In the genomic region with DNA sequence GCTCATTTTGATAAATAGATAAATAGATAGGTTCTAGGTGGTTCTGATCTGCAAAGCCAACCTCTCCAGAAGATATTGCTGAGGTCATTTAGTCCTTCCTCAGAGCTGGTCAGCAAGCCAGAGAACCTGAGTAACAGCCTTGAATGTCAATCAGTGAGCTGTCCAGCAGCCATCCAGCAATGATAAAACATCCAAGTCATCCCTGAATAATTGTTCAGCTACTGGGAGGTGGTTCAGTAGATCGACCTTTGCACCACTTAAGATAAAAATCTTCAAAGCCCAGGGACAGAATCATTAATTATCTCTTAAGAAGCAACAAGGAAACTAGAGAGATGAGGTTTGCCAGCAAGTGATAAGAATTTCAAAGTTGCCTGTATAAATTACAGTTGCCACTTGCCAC, we compare ENCODE assay signal across 26 mouse cellular contexts. TPM values are rescaled to one million over a fixed set of nuclear protein-coding genes. Genes with fewer than 3 reads are reported as not detected.
"Had no signal": no experiment of that assay in that cellular context is flagged by ENCODE, and none has a peak within 500 bp of the region (broad histone marks: within the 10 kb centered on the region; RNA-seq: fewer than 3 reads in every experiment).

No protein-coding gene starts in this region.

- DNase-seq: gastrocnemius, postnatal 14 days; heart, adult 18-20 months; heart, postnatal 10 days; heart, postnatal 4 days; kidney, adult 11 months; kidney, adult 2 months; kidney, postnatal 10 days; kidney, postnatal 25 days; kidney, postnatal 4 days; left cerebral cortex, postnatal 4 days had no signal

- H3K4me1 ChIP-seq: heart, embryonic 10.5 days; heart, embryonic 12.5 days; limb, embryonic 13.5 days; limb, embryonic 15.5 days had no signal

- H3K4me3 ChIP-seq: heart, embryonic 10.5 days; heart, embryonic 12.5 days; hindbrain, embryonic 10.5 days; hindbrain, embryonic 12.5 days; layer of hippocampus, adult 2 months; left cerebral cortex, adult 2 months; limb, embryonic 13.5 days; limb, embryonic 15.5 days; liver, embryonic 12.5 days had no signal

- H3K36me3 ChIP-seq: heart, embryonic 10.5 days; heart, embryonic 12.5 days; hindbrain, embryonic 10.5 days; hindbrain, embryonic 12.5 days; limb, embryonic 13.5 days; limb, embryonic 15.5 days; liver, embryonic 12.5 days had no signal

- H3K27ac ChIP-seq: heart, embryonic 10.5 days; hindbrain, embryonic 10.5 days; hindbrain, embryonic 12.5 days; hindbrain, embryonic 14.5 days; layer of hippocampus, adult 2 months; left cerebral cortex, adult 2 months; limb, embryonic 13.5 days; limb, embryonic 15.5 days; liver, embryonic 12.5 days; liver, embryonic 14.5 days had no signal

- H3K9ac ChIP-seq: heart, embryonic 12.5 days; hindbrain, embryonic 12.5 days; hindbrain, embryonic 14.5 days; limb, embryonic 13.5 days; limb, embryonic 15.5 days; liver, embryonic 12.5 days; liver, embryonic 14.5 days had no signal

- H3K9me3 ChIP-seq: heart, embryonic 10.5 days; heart, embryonic 12.5 days; hindbrain, embryonic 10.5 days; hindbrain, embryonic 12.5 days; limb, embryonic 13.5 days; limb, embryonic 15.5 days; liver, embryonic 12.5 days had no signal

- ATAC-seq: hindbrain, embryonic 16.5 days; inflammation-experienced regulatory T-cells, adult 6 months; liver, embryonic 12.5 days had no signal

- H3K27me3 ChIP-seq: heart, embryonic 12.5 days; hindbrain, embryonic 12.5 days; limb, embryonic 13.5 days; limb, embryonic 15.5 days had no signal

- H3K4me2 ChIP-seq: heart, embryonic 12.5 days; hindbrain, embryonic 12.5 days; hindbrain, embryonic 14.5 days; limb, embryonic 13.5 days; limb, embryonic 15.5 days; liver, embryonic 12.5 days had no signal

RNA-seq across cellular contexts. Expression of gene Ntsr2, which starts 52.8 kb away (rescaled TPM):
- total RNA-seq: granulocyte monocyte progenitor cell, adult 5-6 weeks; liver, adult 2 months had no signal
- polyA plus RNA-seq: heart, embryonic 10.5 days; heart, embryonic 12.5 days; hindbrain, embryonic 10.5 days; inflammation-experienced regulatory T-cells, adult 6 months; limb, embryonic 11.5 days; limb, embryonic 13.5 days; limb, embryonic 15.5 days; liver, adult 2 months; liver, embryonic 12.5 days; liver, embryonic 14.5 days had no signal
